Mouse (Mus musculus): ENCODE results near the gene Cuta.

The Cuta gene

DNA sequence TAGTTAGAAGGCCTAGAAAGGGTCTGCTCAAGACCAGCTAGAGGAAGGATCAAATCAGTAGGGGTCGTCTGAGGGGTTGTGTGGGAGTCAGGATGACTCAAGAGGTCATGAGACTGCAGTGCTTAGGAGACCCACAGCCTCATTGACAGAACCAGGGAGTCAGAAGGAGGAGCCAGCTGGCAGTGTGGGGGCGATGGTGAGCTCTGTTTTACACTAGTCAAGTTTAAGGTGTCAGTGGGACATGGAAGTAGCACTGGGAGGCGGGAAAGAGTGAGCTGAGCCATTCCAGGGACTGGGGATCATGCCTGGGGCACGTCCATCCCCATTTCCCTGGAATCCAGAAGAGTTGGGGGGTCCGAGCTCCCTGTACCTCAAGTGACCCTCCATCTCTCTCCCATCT is 19.5 kb upstream of the Cuta start:
- in situ Hi-C loops (cut with MboI; ENCODE audit: low pct_unique_long_range_greater_than_20kb in 1 of 2, low sequenced_read_pairs in 2 of 2, unreplicated experiment in 1 of 2): no loop called here

- in situ Hi-C loops (cut with MboI; ENCODE audit: low pct_unique_long_range_greater_than_20kb in 1 of 2, low sequenced_read_pairs in 2 of 2, unreplicated experiment in 1 of 2): no loop called here
These were observed 18.5 kb upstream of the Cuta start for GRCm38 (mm10) chr17:26957872-26958271.

GRCm38 (mm10) chr17:26956895-26957294 is 17.5 kb upstream of the Cuta start:
- in situ Hi-C loops (cut with MboI; ENCODE audit: low pct_unique_long_range_greater_than_20kb in 1 of 2, low sequenced_read_pairs in 2 of 2, unreplicated experiment in 1 of 2): no loop called here

GRCm38 (mm10) chr17:26956309-26956708 is 16.9 kb upstream of the Cuta start:
- in situ Hi-C loops (cut with MboI; ENCODE audit: low pct_unique_long_range_greater_than_20kb in 1 of 2, low sequenced_read_pairs in 2 of 2, unreplicated experiment in 1 of 2): no loop called here

- in situ Hi-C loops (cut with MboI; ENCODE audit: low pct_unique_long_range_greater_than_20kb in 1 of 2, low sequenced_read_pairs in 2 of 2, unreplicated experiment in 1 of 2): no loop called here
These were observed 14.4 kb upstream of the Cuta start for GRCm38 (mm10) chr17:26953726-26954125.

GRCm38 (mm10) chr17:26953201-26953600 is 13.8 kb upstream of the Cuta start:
- in situ Hi-C loops (cut with MboI; ENCODE audit: low pct_unique_long_range_greater_than_20kb in 1 of 2, low sequenced_read_pairs in 2 of 2, unreplicated experiment in 1 of 2): no loop called here

- in situ Hi-C loops (cut with MboI; ENCODE audit: low pct_unique_long_range_greater_than_20kb in 1 of 2, low sequenced_read_pairs in 2 of 2, unreplicated experiment in 1 of 2): no loop called here
These were observed 12.8 kb upstream of the Cuta start for GRCm38 (mm10) chr17:26951952-26952877.

DNA sequence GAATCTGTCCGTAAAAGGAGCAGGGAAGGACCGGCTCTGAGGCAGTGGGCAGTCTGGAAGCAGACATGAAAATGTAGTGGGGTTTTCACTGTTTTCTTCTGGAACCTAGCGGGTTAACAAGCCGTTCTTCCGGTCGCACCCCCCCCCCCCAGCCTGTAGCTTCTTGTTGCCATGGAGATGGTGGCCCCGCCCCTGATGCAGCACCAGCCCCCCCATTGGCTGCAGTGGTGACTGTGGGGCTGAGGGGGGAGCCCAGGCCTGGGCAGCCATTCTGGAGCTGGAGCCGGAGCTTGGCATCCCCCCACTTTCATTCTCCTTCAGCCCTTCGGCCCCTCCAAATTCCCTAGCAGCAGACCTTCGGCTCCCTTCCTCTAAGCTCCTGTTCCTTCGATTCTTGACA is 12.0 kb upstream of the Cuta start:
- in situ Hi-C loops (cut with MboI; ENCODE audit: low pct_unique_long_range_greater_than_20kb in 1 of 2, low sequenced_read_pairs in 2 of 2, unreplicated experiment in 1 of 2): no loop called here

GRCm38 (mm10) chr17:26950560-26951288 is 11.4 kb upstream of the Cuta start:
- in situ Hi-C loops (cut with MboI; ENCODE audit: low pct_unique_long_range_greater_than_20kb in 1 of 2, low sequenced_read_pairs in 2 of 2, unreplicated experiment in 1 of 2): no loop called here

GRCm38 (mm10) chr17:26949866-26950265 is 10.5 kb upstream of the Cuta start:
- in situ Hi-C loops (cut with MboI; ENCODE audit: low pct_unique_long_range_greater_than_20kb in 1 of 2, low sequenced_read_pairs in 2 of 2, unreplicated experiment in 1 of 2): no loop called here

DNA sequence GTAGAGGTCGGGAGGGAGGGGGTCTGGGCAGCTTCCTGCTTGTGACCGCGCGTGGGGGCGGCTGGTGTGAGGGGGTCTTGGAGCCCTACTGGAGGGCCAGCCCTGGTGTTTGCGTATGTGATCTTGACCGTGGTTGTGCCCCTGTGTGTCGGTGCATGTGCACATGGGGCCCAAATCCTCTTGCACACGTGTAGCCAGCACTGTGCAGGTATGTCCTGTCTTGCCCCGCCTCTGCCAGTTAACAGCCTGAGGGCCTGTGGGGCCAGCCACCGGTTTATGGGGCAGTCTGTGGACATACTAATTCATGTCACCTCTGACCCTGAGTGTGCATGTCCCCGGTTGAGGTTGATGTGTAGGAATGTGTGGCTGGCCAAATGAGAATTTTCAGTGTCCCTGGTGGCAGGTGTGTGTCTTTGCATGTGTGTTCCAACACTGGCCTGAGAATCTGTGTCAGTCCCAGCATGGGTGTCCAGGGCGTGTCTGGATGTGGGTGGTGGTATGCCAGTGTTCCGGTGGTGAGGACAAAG is 9.7 kb upstream of the Cuta start:
- in situ Hi-C loops (cut with MboI; ENCODE audit: low pct_unique_long_range_greater_than_20kb in 1 of 2, low sequenced_read_pairs in 2 of 2, unreplicated experiment in 1 of 2): no loop called here

DNA sequence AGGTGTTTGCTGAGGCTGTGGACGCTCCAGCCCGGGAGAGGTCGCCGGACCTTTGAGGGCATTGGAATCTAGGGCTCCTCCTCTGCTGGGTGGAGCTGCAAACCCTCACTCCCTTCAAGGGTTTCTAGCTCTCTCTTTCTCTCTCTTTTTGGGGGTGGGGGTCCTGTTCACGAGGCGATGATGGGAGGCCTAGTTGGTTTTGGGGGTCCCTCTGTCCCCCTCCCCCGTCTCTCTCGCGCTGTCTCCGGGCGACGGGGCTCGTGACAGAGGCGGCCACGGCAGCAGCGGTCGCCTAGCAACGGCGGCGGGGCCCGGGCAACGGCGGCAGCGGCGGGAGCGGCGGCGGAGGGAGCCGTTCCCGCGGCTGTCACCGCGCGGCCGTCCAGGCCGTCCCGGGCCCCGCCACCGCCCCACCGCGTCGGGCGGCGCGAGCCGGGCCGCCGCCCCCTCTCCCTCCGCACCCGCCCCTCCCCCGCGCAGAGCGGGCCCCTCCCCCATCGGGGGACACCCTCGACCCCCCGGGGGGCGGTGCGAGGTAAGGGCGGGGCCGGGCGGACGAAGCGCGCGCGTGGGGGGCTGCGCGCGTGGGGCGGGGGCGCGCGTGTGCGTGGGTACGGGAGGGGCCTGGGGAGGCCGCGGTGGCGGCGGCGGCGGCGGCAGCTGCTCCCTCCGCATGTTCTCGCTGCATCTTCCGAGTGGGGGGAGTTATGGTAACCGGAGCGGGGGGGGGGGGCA is 9.1 kb upstream of the Cuta start:
- in situ Hi-C loops (cut with MboI; ENCODE audit: low pct_unique_long_range_greater_than_20kb in 1 of 2, low sequenced_read_pairs in 2 of 2, unreplicated experiment in 1 of 2): no loop called here

DNA sequence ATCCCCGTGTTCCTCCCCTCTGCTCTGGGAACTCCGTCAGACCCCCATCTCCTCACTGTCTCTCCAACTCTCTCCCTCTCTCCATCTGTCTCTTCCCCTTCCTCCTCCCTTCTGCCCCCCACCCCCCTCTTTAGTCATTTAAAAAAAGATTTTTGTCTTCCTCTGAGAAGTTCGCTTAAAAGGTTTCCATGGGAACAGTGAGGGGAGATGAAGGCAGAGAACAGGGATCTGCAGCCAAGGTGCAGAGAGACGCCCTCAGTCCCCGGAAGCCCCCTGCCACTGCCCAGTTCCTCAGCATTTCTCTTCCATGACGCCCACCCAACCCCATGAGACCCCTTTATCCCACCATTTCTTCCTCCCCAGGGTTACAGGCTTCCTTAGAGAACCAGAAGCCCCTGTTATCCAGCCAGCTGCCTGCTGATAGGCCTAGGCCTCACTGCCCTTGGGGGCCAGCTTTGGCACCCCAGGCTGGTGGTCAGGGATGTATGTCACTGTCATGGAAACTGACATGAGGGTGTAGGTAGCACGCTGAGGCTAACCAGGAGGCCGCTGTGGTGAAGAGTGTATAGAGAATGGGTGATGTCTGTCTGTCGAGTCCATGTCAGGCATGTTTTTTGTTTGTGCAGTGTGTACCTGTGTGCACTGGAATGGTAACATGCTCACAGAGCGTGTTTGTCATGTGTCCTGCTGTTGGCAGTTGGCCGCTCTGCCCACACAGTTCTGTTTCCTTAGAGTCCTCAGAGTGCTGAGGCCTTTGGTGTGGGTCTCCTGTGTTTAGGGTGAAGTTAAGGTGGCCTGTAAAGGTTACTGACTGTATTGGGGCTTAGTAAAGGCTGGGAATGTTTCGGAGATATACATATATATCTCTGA is 8.1 kb upstream of the Cuta start:
- in situ Hi-C loops (cut with MboI; ENCODE audit: low pct_unique_long_range_greater_than_20kb in 1 of 2, low sequenced_read_pairs in 2 of 2, unreplicated experiment in 1 of 2): no loop called here

DNA sequence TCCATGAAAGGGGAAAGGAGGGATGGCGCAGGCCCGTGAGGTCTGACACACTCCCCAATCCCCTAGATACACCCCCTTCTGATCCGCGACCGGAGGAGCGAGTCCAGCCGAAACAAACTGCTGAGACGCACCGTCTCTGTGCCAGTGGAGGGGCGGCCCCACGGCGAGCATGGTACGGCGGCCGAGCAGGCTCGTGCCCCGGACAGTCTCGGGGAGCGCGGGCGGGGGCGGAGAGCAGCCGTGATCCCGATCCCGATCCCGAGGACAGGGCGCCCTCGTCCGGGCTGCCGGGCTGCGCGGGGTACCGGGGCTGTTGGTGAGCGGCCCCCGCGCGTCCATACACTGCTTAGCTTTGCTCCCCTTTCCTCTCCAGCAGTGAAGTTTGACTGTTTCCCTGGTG is 7.2 kb upstream of the Cuta start:
- in situ Hi-C loops (cut with MboI; ENCODE audit: low pct_unique_long_range_greater_than_20kb in 1 of 2, low sequenced_read_pairs in 2 of 2, unreplicated experiment in 1 of 2): no loop called here

DNA sequence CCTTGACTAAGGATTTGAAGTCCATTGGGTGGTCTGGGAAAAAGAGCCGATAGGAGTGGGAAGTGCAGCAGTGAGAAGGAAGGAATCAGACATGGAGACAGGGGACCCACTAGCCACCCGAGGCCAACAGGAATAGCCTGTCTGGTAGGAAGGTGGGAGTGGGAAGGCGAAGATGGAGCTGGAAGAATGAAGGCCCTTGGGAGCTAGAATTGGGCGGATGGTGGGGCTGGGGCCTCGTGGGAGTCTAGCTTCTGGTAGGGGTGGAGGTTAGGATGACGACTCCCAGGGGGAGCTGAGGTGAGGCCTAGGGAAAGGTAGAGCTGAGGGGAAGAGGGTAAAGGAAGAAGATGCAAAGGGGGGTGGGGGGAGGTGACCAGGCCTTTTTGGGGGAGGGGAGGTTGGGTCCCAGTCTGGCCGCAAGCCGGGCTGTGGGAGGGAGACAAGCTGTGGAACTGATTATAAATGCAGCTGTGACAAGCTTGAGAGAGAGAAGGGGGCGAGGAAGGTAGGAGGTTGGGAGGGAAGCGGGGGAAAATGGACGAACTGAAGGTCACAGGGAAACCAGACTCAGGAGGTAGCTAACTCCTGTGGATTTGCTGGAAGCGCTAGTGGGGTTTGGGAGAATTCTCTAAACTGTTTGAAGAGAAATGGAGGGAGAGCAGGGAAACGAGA is 6.6 kb upstream of the Cuta start:
- in situ Hi-C loops (cut with MboI; ENCODE audit: low pct_unique_long_range_greater_than_20kb in 1 of 2, low sequenced_read_pairs in 2 of 2, unreplicated experiment in 1 of 2): no loop called here

DNA sequence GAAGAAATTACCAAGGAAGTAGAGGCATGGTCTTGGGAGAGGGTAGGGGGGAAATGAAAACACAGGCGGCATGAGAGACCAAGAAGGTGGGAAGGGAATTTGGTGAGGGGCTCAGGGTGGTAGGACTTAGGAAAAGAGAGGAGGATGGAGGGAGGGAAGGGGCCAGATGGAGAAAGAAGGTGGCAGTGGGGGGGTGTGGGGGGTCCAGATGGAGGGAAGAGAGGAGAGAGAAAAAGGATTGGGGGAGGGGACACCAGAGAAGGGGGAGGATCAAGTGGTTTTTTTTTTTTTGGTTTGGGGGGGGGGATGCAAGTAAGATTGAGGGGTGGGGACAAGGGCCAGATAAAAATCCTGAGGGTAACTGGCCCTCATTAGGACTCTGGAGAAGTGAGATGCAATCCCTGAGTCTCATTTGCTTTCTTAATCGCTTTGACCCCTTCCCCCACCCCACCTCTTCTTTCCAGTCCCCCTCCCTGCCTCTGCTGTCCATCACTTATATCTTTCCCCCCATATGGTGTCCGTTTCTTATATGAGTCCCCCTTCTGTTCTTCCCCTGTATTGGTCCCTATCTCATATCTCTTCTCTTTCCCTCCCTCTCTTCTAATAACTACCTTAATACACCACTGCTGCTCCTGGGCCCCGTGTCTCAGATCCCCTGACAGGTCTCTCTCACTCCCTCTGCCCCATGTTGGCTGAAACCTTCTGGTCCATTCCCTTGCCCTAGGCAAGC is 2.6 kb upstream of the Cuta start:
- in situ Hi-C loops (cut with MboI; ENCODE audit: low pct_unique_long_range_greater_than_20kb in 1 of 2, low sequenced_read_pairs in 2 of 2, unreplicated experiment in 1 of 2): no loop called here
